Mouse (Mus musculus) kidney, adult 2 months (tissue): Measurements from ENCODE around the gene Gpa33.

Experiments
- CTCF ChIP-seq: fragments of 200-500 bp; conservative IDR thresholded peaks from 2 replicates; pipeline ENCODE4 v1.5.1; 2011; ENCODE audit warnings: low read depth, mild to moderate bottlenecking, control low read depth, low read length, moderate library complexity, mixed read lengths; ENCODE audit not compliant: insufficient read depth, insufficient read length
- POLR2A ChIP-seq: fragments of 200-500 bp; IDR thresholded peaks from one replicate; pipeline ENCODE4 v1.6.1; 2011; ENCODE audit warnings: low read depth, low read length, control low read depth

DNA sequence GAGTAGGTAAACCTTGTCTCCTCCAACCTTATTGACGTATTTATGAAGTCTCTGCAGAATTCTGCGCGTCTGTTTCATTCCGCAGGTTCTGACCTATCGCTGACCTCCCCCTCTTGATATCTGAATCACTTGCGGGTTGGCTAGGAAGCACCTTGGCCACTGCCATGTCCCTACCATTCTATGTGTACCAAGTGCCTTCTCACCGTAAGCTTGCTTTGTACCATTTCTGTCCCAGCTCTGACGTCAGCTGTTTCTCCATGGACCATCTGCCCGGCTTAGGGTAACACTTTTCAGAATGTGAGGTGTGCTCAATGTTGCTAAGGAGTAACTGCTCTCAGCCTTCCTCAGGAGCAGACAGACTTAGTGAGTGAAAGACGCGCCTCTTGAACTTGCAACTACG lies 40.8 kb downstream of the Gpa33 start:
- TF ChIP-seq CTCF: no peak
- TF ChIP-seq POLR2A: no peak
